Mouse (Mus musculus): ENCODE measurements around the gene Mcpt2. TPM values are rescaled to one million over a fixed set of nuclear protein-coding genes. Genes with fewer than 3 reads are reported as not detected.
"Not testable (repeated sequence)": the region's sequence is repeated elsewhere in the genome, so short reads cannot be mapped to it uniquely, and the experiment has no call there.

The Mcpt2 gene
- polyA plus RNA-seq (2012; rRNA removed) (0.06 and 0.11 TPM in 2 replicates), polyA plus RNA-seq (2014; fragmentation: Nextera tagmentation; extraction: Ambion mirVana) (0.13 and 0.22 TPM in 2 replicates)

GRCm38 (mm10) chr14:56041792-56042191, at the start of gene Mcpt2:
Mcpt2 (plus strand) TSS chr14:56042041.
- DNase-seq (ENCODE audit: low read depth in 3 of 3, low spot score in 3 of 3) (peak in 1 of 3 experiments; percentile 9), ATAC-seq (ENCODE audit: insufficient read depth) (peak; percentile 61; the same call in 1 of the 2 replicates)
- H3K36me3 ChIP-seq (replicated peaks; ENCODE audit: control insufficient read depth, insufficient read depth, low read depth); H3K27me3 ChIP-seq (ENCODE audit: control insufficient read depth, insufficient read depth, low read length); H3K4me1 ChIP-seq (replicated peaks; ENCODE audit: control insufficient read depth in 2 of 2, insufficient read depth in 2 of 2, low read length in 1 of 2); H3K9me3 ChIP-seq (ENCODE audit: control insufficient read depth, low read length); H3K27ac ChIP-seq; H3K9ac ChIP-seq (replicated peaks); H3K4me2 ChIP-seq (ENCODE audit: low read depth); H3K4me3 ChIP-seq (ENCODE audit: insufficient read depth in 1 of 2, low read depth in 2 of 2, low read length in 2 of 2): not testable (repeated sequence)
- WGBS (ENCODE audit: insufficient replicate concordance), result 16% methylated on average over 1 of the region's 1 CpGs
- peak; percentile 62 for TF ChIP-seq EP300 (IDR thresholded peaks at IDR 0.05; ENCODE audit: low read depth)

GRCm38 (mm10) chr14:56013147-56013546, 28.7 kb upstream of the Mcpt2 start:
- H3K4me1 ChIP-seq (replicated peaks; ENCODE audit: control insufficient read depth in 2 of 2, insufficient read depth in 2 of 2, low read length in 1 of 2), result no peaks in the 10 kb centered on the region; a peak in 1 of 4 replicates
- ATAC-seq (ENCODE audit: insufficient read depth) (no peak), DNase-seq (ENCODE audit: low read depth in 3 of 3, low spot score in 3 of 3) (no peak)
- no peaks in the 10 kb centered on the region for H3K9me3 ChIP-seq (ENCODE audit: control insufficient read depth, low read length)
- no peak overlapping the region for H3K4me3 ChIP-seq (ENCODE audit: insufficient read depth in 1 of 2, low read depth in 2 of 2, low read length in 2 of 2)
- 52% methylated on average over 3 of the region's 3 CpGs for WGBS (ENCODE audit: insufficient replicate concordance)
- TF ChIP-seq EP300 (IDR thresholded peaks at IDR 0.05; ENCODE audit: low read depth) (no peak), CTCF (IDR thresholded peaks at IDR 0.05; ENCODE audit: low read depth) (no peak)
- H3K9ac ChIP-seq (replicated peaks), result no peak overlapping the region
- no peak overlapping the region for H3K4me2 ChIP-seq (ENCODE audit: low read depth)
- no peaks in the 10 kb centered on the region; the same call in 1 of the 2 replicates for H3K27me3 ChIP-seq (ENCODE audit: control insufficient read depth, insufficient read depth, low read length)
- H3K27ac ChIP-seq, result no peak overlapping the region
- no peaks in the 10 kb centered on the region for H3K36me3 ChIP-seq (replicated peaks; ENCODE audit: control insufficient read depth, insufficient read depth, low read depth)

- Histone ChIP-seq H3K36me3 (replicated peaks; ENCODE audit: control insufficient read depth, insufficient read depth, low read depth) (no peaks in the 10 kb centered on the region), H3K4me2 (ENCODE audit: low read depth) (no peak overlapping the region), H3K4me3 (ENCODE audit: insufficient read depth in 1 of 2, low read depth in 2 of 2, low read length in 2 of 2) (no peak overlapping the region), H3K27me3 (ENCODE audit: control insufficient read depth, insufficient read depth, low read length) (no peaks in the 10 kb centered on the region; the same call in 1 of the 2 replicates), H3K9ac (replicated peaks) (no peak overlapping the region), H3K9me3 (ENCODE audit: control insufficient read depth, low read length) (no peaks in the 10 kb centered on the region), H3K27ac (no peak overlapping the region), H3K4me1 (replicated peaks; ENCODE audit: control insufficient read depth in 2 of 2, insufficient read depth in 2 of 2, low read length in 1 of 2) (no peaks in the 10 kb centered on the region; a peak in 1 of 4 replicates)
- DNase-seq (ENCODE audit: low read depth in 3 of 3, low spot score in 3 of 3) (no peak), ATAC-seq (ENCODE audit: insufficient read depth) (no peak)
- WGBS (ENCODE audit: insufficient replicate concordance), result 55% methylated on average over 2 of the region's 2 CpGs
- TF ChIP-seq CTCF (IDR thresholded peaks at IDR 0.05; ENCODE audit: low read depth) (no peak), EP300 (IDR thresholded peaks at IDR 0.05; ENCODE audit: low read depth) (no peak)
Measured at GRCm38 (mm10) chr14:56013924-56014323, 27.9 kb upstream of the Mcpt2 start.

GRCm38 (mm10) chr14:56017671-56018070, 24.2 kb upstream of the Mcpt2 start, which contains the start of gene Mcpt1:
Mcpt1 (plus strand) TSS chr14:56017971.
- WGBS (ENCODE audit: insufficient replicate concordance), result 33% methylated on average over 3 of the region's 3 CpGs
- DNase-seq (ENCODE audit: low read depth in 3 of 3, low spot score in 3 of 3), result not testable (repeated sequence)

GRCm38 (mm10) chr14:56019446-56019845, 22.4 kb upstream of the Mcpt2 start:
- Histone ChIP-seq H3K4me2 (ENCODE audit: low read depth) (no peak overlapping the region), H3K36me3 (replicated peaks; ENCODE audit: control insufficient read depth, insufficient read depth, low read depth) (no peaks in the 10 kb centered on the region), H3K27ac (no peak overlapping the region), H3K9me3 (ENCODE audit: control insufficient read depth, low read length) (no peaks in the 10 kb centered on the region), H3K27me3 (ENCODE audit: control insufficient read depth, insufficient read depth, low read length) (no peaks in the 10 kb centered on the region), H3K4me1 (replicated peaks; ENCODE audit: control insufficient read depth in 2 of 2, insufficient read depth in 2 of 2, low read length in 1 of 2) (peaks cover 8 to 23% of the 10 kb centered on the region in 2 experiments), H3K4me3 (ENCODE audit: insufficient read depth in 1 of 2, low read depth in 2 of 2, low read length in 2 of 2) (no peak overlapping the region), H3K9ac (replicated peaks) (no peak overlapping the region)
- ATAC-seq (ENCODE audit: insufficient read depth) (no peak), DNase-seq (ENCODE audit: low read depth in 3 of 3, low spot score in 3 of 3) (no peak)
- WGBS (ENCODE audit: insufficient replicate concordance), result 26% methylated on average over 1 of the region's 1 CpGs
- TF ChIP-seq EP300 (IDR thresholded peaks at IDR 0.05; ENCODE audit: low read depth) (no peak), CTCF (IDR thresholded peaks at IDR 0.05; ENCODE audit: low read depth) (no peak)

More at GRCm38 (mm10) chr14:56017671-56018070, 24.2 kb upstream of the Mcpt2 start, which contains the start of gene Mcpt1:
- H3K9me3 ChIP-seq (ENCODE audit: control insufficient read depth, low read length); H3K9ac ChIP-seq (replicated peaks); ATAC-seq (ENCODE audit: insufficient read depth); H3K27me3 ChIP-seq (ENCODE audit: control insufficient read depth, insufficient read depth, low read length); H3K4me2 ChIP-seq (ENCODE audit: low read depth); H3K4me3 ChIP-seq (ENCODE audit: insufficient read depth in 1 of 2, low read depth in 2 of 2, low read length in 2 of 2); H3K27ac ChIP-seq; H3K36me3 ChIP-seq (replicated peaks; ENCODE audit: control insufficient read depth, insufficient read depth, low read depth): not testable (repeated sequence)
- H3K4me1 ChIP-seq (replicated peaks; ENCODE audit: control insufficient read depth in 2 of 2, insufficient read depth in 2 of 2, low read length in 1 of 2), result peaks cover 8 to 22% of the 10 kb centered on the region in 2 experiments

Data from liver, embryonic 14.5 days (tissue).